Mouse (Mus musculus): ENCODE data around the gene Slc31a2. TPM values are rescaled to one million over a fixed set of nuclear protein-coding genes. Genes with fewer than 3 reads are reported as not detected.

The Slc31a2 gene
- total RNA-seq, 2 experiments from 2014 or later: 49.5 to 61.5 TPM

GRCm38 (mm10) chr4:62278081-62278480 is 15.7 kb downstream of the Slc31a2 start:
- ATAC-seq (ENCODE audit: poor library complexity, severe bottlenecking): no peak

- no peak for ATAC-seq (ENCODE audit: poor library complexity, severe bottlenecking)
Measured at GRCm38 (mm10) chr4:62281319-62281718, 19.0 kb downstream of the Slc31a2 start.

- ATAC-seq (ENCODE audit: poor library complexity, severe bottlenecking): 0 out of 2 replicates have a peak, but pooled peaks have one; percentile 1
Measured at GRCm38 (mm10) chr4:62282969-62283368, 20.6 kb downstream of the Slc31a2 start.

GRCm38 (mm10) chr4:62285576-62285975 is 23.2 kb downstream of the Slc31a2 start:
- no peak for ATAC-seq (ENCODE audit: poor library complexity, severe bottlenecking)

GRCm38 (mm10) chr4:62286257-62286991 is 24.1 kb downstream of the Slc31a2 start:
- peak; percentile 60 for ATAC-seq (ENCODE audit: poor library complexity, severe bottlenecking)

GRCm38 (mm10) chr4:62286992-62287900 is 24.9 kb downstream of the Slc31a2 start:
- ATAC-seq (ENCODE audit: poor library complexity, severe bottlenecking): peak; percentile 43

GRCm38 (mm10) chr4:62289226-62289625 is 26.9 kb downstream of the Slc31a2 start:
- ATAC-seq (ENCODE audit: poor library complexity, severe bottlenecking): no peak

- ATAC-seq (ENCODE audit: poor library complexity, severe bottlenecking): peak; percentile 72
Measured at GRCm38 (mm10) chr4:62290816-62291505, 28.6 kb downstream of the Slc31a2 start.

- ATAC-seq (ENCODE audit: poor library complexity, severe bottlenecking): no peak
Measured at GRCm38 (mm10) chr4:62292461-62293180, 30.3 kb downstream of the Slc31a2 start.

GRCm38 (mm10) chr4:62293219-62293861 is 31.0 kb downstream of the Slc31a2 start:
- ATAC-seq (ENCODE audit: poor library complexity, severe bottlenecking): no peak

- ATAC-seq (ENCODE audit: poor library complexity, severe bottlenecking): no peak
Measured at GRCm38 (mm10) chr4:62294741-62295140, 32.4 kb downstream of the Slc31a2 start.

- no peak for ATAC-seq (ENCODE audit: poor library complexity, severe bottlenecking)
Measured at GRCm38 (mm10) chr4:62297280-62298130, 35.1 kb downstream of the Slc31a2 start.

GRCm38 (mm10) chr4:62300001-62300400 is 37.6 kb downstream of the Slc31a2 start:
- ATAC-seq (ENCODE audit: poor library complexity, severe bottlenecking): no peak

GRCm38 (mm10) chr4:62302795-62303194 is 40.4 kb downstream of the Slc31a2 start:
- ATAC-seq (ENCODE audit: poor library complexity, severe bottlenecking): no peak

- no peak for ATAC-seq (ENCODE audit: poor library complexity, severe bottlenecking)
Measured at GRCm38 (mm10) chr4:62303288-62303687, 40.9 kb downstream of the Slc31a2 start.

- no peak for ATAC-seq (ENCODE audit: poor library complexity, severe bottlenecking)
Measured at GRCm38 (mm10) chr4:62306301-62306700, 43.9 kb downstream of the Slc31a2 start.

- no peak for ATAC-seq (ENCODE audit: poor library complexity, severe bottlenecking)
Measured at GRCm38 (mm10) chr4:62306840-62307239, 44.5 kb downstream of the Slc31a2 start.

GRCm38 (mm10) chr4:62308406-62308805 is 46.0 kb downstream of the Slc31a2 start:
- ATAC-seq (ENCODE audit: poor library complexity, severe bottlenecking): peak; percentile 70

GRCm38 (mm10) chr4:62312821-62313220 is 50.5 kb downstream of the Slc31a2 start:
- no peak for ATAC-seq (ENCODE audit: poor library complexity, severe bottlenecking)
